Mouse (Mus musculus) midbrain, postnatal 0 days (tissue): ENCODE measurements at regions not wholly inside any gene's neighbourhood (a gene's known extent, or its start where the extent isn't known, plus 50 kb on each side); places are given as distances from the start of the nearest gene placed in this dataset.

ENCODE experiments used
- ATAC-seq: fragments of 200-750 bp; cut with Nextera tagmentation; 2 replicates; pipeline ENCODE4 v1.8.0; 2017; ENCODE audit warnings: moderate number of reproducible peaks, mild to moderate bottlenecking, moderate TSS enrichment, moderate library complexity; ENCODE audit not compliant: low FRiP score
- DNase-seq: peaks from one replicate; pipeline ENCODE4 v3.0.0-alpha.2; 2015; ENCODE audit warnings: low spot score
- H3K27ac ChIP-seq: fragments of 300-500 bp; sonication (generic); 2 replicates; pipeline ENCODE4 v1.5.1; 2014; ENCODE audit warnings: low read depth, mild to moderate bottlenecking, low read length, mixed read lengths
- H3K27me3 ChIP-seq: fragments of 300-500 bp; sonication (generic); 2 replicates; pipeline ENCODE4 v1.6.1; 2014; ENCODE audit warnings: low read length, control low read depth, mixed read lengths; ENCODE audit not compliant: insufficient read depth
- H3K36me3 ChIP-seq: fragments of 300-500 bp; sonication (generic); 2 replicates; pipeline ENCODE4 v1.6.1; 2014; ENCODE audit warnings: low read length, control low read depth, mixed read lengths; ENCODE audit not compliant: insufficient read depth
- H3K4me1 ChIP-seq: fragments of 300-500 bp; sonication (generic); 2 replicates; pipeline ENCODE4 v1.6.1; 2014; ENCODE audit warnings: mild to moderate bottlenecking, control low read depth, antibody characterized with exemption, low read length, mixed read lengths; ENCODE audit not compliant: insufficient read depth
- H3K4me2 ChIP-seq: fragments of 300-500 bp; sonication (generic); 2 replicates; pipeline ENCODE4 v1.6.1; 2014; ENCODE audit warnings: low read depth, mild to moderate bottlenecking, low read length, mixed read lengths; ENCODE audit not compliant: poor library complexity, severe bottlenecking
- H3K4me3 ChIP-seq: fragments of 300-500 bp; sonication (generic); 2 replicates; pipeline ENCODE4 v1.5.1; 2014; ENCODE audit warnings: low read depth, mild to moderate bottlenecking, low read length, moderate library complexity
- H3K9ac ChIP-seq: fragments of 300-500 bp; sonication (generic); replicated peaks from 2 replicates; pipeline ENCODE4 v1.6.1; 2014; ENCODE audit warnings: mild to moderate bottlenecking, low read length, moderate library complexity, mixed read lengths; ENCODE audit not compliant: poor library complexity, severe bottlenecking
- H3K9me3 ChIP-seq: fragments of 300-500 bp; sonication (generic); 2 replicates; pipeline ENCODE4 v1.6.1; 2016; ENCODE audit warnings: low read length, control low read depth
- CTCF ChIP-seq: IDR thresholded peaks from 2 replicates; pipeline ENCODE4 v1.5.1; 2016; ENCODE audit warnings: antibody characterized with exemption, mild to moderate bottlenecking
- WGBS: fragments of 180-500 bp; shearing (Covaris S2); extraction: QIAGEN DNeasy Blood & Tissue Kit; methylation state at CpG from one replicate; pipeline ENCODE4 v1.1.7; 2014; 5-methylcytosine and 5-hydroxymethylcytosine counted together

DNA sequence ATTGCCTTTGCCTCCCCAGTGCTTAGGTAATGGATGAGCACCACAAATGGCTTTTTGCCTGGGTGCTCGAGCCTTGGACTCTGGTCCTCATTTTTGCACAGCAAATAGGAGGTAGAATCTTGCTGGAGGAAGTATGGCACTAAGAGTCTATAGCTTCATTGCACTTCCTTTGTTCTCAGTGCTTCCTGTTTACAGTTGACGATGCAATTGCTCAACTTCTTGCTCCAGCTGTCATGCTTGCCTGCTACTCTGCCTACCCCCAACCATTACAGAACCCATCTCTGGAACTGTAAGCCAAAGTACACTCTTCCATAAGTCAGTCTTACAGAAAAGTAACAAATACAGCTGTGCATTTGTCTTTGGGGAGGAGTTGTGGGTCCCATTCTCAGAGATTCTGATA is 79.8 kb upstream of the Slc7a14 start:
- no peak overlapping the region for H3K4me3 ChIP-seq
- WGBS, result 70% methylated on average over 2 of the region's 2 CpGs
- DNase-seq (no peak), ATAC-seq (no peak)
- H3K36me3 ChIP-seq, result no peaks in the 10 kb centered on the region
- no peaks in the 10 kb centered on the region for H3K4me1 ChIP-seq
- no peak overlapping the region for H3K27ac ChIP-seq
- TF ChIP-seq CTCF, result no peak
- H3K9ac ChIP-seq, result no peak overlapping the region
- no peaks in the 10 kb centered on the region for H3K9me3 ChIP-seq
- no peaks in the 10 kb centered on the region for H3K27me3 ChIP-seq
- H3K4me2 ChIP-seq, result no peak overlapping the region

DNA sequence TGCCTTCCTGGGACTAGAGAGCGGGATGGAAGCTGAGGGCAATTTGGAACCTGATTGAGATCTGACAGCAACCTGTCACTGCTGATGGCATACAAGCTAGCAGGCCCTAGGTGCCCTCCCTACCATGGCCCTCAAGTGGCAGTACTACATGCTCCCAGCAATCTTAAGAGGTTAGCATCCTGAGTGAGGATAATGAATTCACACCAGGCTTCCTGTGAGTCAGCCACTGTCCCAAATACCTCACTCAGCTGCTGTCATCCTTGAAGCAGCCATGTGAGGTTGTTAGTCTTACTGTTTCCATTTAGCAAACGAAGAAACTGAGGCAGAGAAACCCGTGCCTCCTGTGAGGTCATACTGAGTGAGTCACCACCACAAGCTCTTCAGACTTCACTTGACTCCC is 65.5 kb upstream of the Slc7a14 start:
- no peak for TF ChIP-seq CTCF
- H3K27ac ChIP-seq, result no peak overlapping the region
- no peaks in the 10 kb centered on the region for H3K9me3 ChIP-seq
- DNase-seq (no peak), ATAC-seq (no peak)
- whole genome bisulfite sequencing, result 75% methylated on average over 3 of the region's 3 CpGs
- no peaks in the 10 kb centered on the region for H3K4me1 ChIP-seq
- H3K4me3 ChIP-seq, result no peak overlapping the region
- no peak overlapping the region for H3K9ac ChIP-seq
- H3K4me2 ChIP-seq, result no peak overlapping the region
- H3K27me3 ChIP-seq, result no peaks in the 10 kb centered on the region
- no peaks in the 10 kb centered on the region for H3K36me3 ChIP-seq

DNA sequence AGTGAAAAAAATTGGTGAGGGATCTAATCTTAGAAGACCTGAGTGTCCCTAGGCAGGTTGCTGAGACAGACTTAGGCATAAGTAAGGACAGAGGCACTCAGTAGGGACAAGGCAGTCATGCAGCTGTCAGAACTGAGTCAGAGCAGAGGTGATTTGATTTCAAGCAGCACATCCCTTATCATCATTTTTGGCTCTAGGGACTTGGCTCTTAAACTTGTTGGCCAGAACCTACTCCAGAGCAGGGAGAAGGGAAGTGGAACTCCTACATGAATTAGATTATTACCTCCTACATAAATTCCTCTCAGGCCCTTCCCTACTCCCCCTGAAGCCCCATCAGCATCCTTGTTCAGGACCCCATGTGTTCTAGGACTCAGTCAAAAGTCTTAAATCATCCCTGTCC is 63.9 kb upstream of the Slc7a14 start:
- H3K4me3 ChIP-seq, result no peak overlapping the region
- no peaks in the 10 kb centered on the region for H3K36me3 ChIP-seq
- no peak overlapping the region for H3K27ac ChIP-seq
- no peaks in the 10 kb centered on the region for H3K27me3 ChIP-seq
- H3K4me1 ChIP-seq, result no peaks in the 10 kb centered on the region
- H3K9ac ChIP-seq, result no peak overlapping the region
- no peak for DNase-seq
- TF ChIP-seq CTCF, result no peak
- no peaks in the 10 kb centered on the region for H3K9me3 ChIP-seq
- ATAC-seq, result no peak
- H3K4me2 ChIP-seq, result no peak overlapping the region

DNA sequence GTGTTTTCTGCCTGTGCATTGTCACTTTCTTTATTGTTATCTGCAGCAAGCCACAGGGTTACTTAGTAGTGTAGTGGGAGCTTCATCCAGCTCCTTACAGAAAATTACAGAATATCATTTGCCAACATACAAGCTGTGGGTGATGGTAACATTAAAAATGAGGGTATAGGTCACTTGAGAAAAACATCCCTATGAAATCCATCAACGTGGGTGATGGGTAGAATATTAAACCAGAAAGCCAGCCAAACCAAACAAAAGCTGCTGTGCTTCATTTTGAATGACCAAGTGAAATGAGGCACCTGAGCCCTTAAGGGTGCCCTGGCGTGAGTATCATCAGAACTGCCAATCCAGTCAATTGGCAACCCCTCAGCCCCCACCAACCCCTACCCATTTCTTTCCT is 58.1 kb upstream of the Slc7a14 start:
- WGBS, result 64% methylated on average over 2 of the region's 2 CpGs

More for the DNA sequence above, 58.1 kb upstream of the Slc7a14 start:
- H3K9me3 ChIP-seq, result no peaks in the 10 kb centered on the region
- H3K27me3 ChIP-seq, result no peaks in the 10 kb centered on the region
- no peaks in the 10 kb centered on the region for H3K36me3 ChIP-seq
- no peaks in the 10 kb centered on the region for H3K4me1 ChIP-seq
- DNase-seq (no peak), ATAC-seq (no peak)
- no peak for TF ChIP-seq CTCF
- no peak overlapping the region for H3K9ac ChIP-seq
- no peak overlapping the region for H3K4me2 ChIP-seq
- H3K4me3 ChIP-seq, result no peak overlapping the region
- peak overlapping the region; percentile 34; the same call in 1 of the 2 replicates for H3K27ac ChIP-seq
